In the genomic region with DNA sequence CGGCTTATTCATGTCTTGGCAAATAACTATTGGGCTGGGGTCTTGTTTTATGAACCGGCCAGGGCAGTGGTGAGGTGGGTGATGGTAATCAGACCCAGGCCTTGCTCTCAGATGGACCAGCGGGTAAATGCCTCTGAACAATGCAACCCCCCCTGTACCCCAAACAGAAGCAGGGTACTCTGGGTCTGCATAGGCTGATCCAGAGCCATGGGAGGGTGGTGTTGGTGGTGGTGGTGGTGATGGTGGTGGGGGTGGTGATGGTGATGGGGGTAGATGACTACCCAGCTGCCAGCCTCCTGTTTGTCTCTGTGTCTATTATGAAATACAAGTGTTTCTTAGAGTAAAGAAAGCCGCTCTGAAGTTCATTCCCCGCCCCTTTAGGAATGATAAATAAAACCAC, we compare ENCODE assay signal across 11 mouse cellular contexts.
DNase-seq lines count a peak whose midpoint lies in the region; ATAC-seq and TF ChIP-seq lines count a peak whose summit lies in the region.
"Had no signal": no experiment of that assay in that cellular context is flagged by ENCODE, and none has a peak within 500 bp of the region (broad histone marks: within the 10 kb centered on the region; RNA-seq: fewer than 3 reads in every experiment).

No protein-coding gene starts in this region.

- H3K4me1 ChIP-seq in lung, embryonic 14.5 days (ENCODE audit: insufficient read depth) = no peaks in the 10 kb centered on the region
- peaks cover 3% of the 10 kb centered on the region; the same call in 1 of the 2 replicates for H3K4me1 ChIP-seq in embryonic facial prominence, embryonic 11.5 days (ENCODE audit: control insufficient read depth, insufficient read depth, low read length)
- peaks cover 12% of the 10 kb centered on the region for H3K4me1 ChIP-seq in embryonic facial prominence, embryonic 14.5 days (ENCODE audit: control insufficient read depth, insufficient read depth, low read length)
- peaks cover 32% of the 10 kb centered on the region for H3K4me1 ChIP-seq in limb, embryonic 13.5 days

- no peaks in the 10 kb centered on the region for H3K9me3 ChIP-seq in lung, embryonic 14.5 days (ENCODE audit: low read depth, low read length)
- no peaks in the 10 kb centered on the region for H3K9me3 ChIP-seq in embryonic facial prominence, embryonic 11.5 days (replicated peaks; ENCODE audit: control insufficient read depth, low read length)
- H3K9me3 ChIP-seq in embryonic facial prominence, embryonic 14.5 days (ENCODE audit: control insufficient read depth, low read length) = no peaks in the 10 kb centered on the region
- H3K9me3 ChIP-seq in limb, embryonic 13.5 days = no peaks in the 10 kb centered on the region
- H3K9me3 ChIP-seq: embryonic facial prominence, embryonic 13.5 days had no signal

- no peaks in the 10 kb centered on the region for H3K27me3 ChIP-seq in lung, embryonic 14.5 days (ENCODE audit: insufficient read depth, low read length)
- no peaks in the 10 kb centered on the region for H3K27me3 ChIP-seq in embryonic facial prominence, embryonic 11.5 days (ENCODE audit: control insufficient read depth, insufficient read depth, low read length)
- no peaks in the 10 kb centered on the region for H3K27me3 ChIP-seq in embryonic facial prominence, embryonic 14.5 days (replicated peaks; ENCODE audit: control insufficient read depth, insufficient read depth, low read length)
- H3K27me3 ChIP-seq in limb, embryonic 13.5 days = no peaks in the 10 kb centered on the region

- H3K36me3 ChIP-seq in lung, embryonic 14.5 days (ENCODE audit: insufficient read depth) = no peaks in the 10 kb centered on the region
- H3K36me3 ChIP-seq in embryonic facial prominence, embryonic 11.5 days (replicated peaks; ENCODE audit: control insufficient read depth, insufficient read depth, low read depth, low read length) = no peaks in the 10 kb centered on the region; the same call in 1 of the 2 replicates
- peaks cover 6% of the 10 kb centered on the region; the same call in 1 of the 2 replicates for H3K36me3 ChIP-seq in embryonic facial prominence, embryonic 14.5 days (ENCODE audit: control insufficient read depth, insufficient read depth, low read length)
- peaks cover 7% of the 10 kb centered on the region; the same call in 1 of the 2 replicates for H3K36me3 ChIP-seq in limb, embryonic 13.5 days

- intact Hi-C loops in heart, postnatal 36 days (cut with DNase I) = loop anchor here (5.0 kb wide), 2 partner anchors 214 to 274 kb away; no protein-coding TSS in a partner anchor

- no peak for TF ChIP-seq CTCF in lung, embryonic 14.5 days (IDR thresholded peaks at IDR 0.05; ENCODE audit: low read depth)

- ATAC-seq in lung, embryonic 14.5 days (ENCODE audit: insufficient read depth) = peak; percentile 52; the same call in 1 of the 2 replicates
- ATAC-seq in embryonic facial prominence, embryonic 11.5 days (replicated peaks; ENCODE audit: insufficient number of reproducible peaks, low FRiP score, low TSS enrichment, low read depth) = peak; percentile 19; the same call in 1 of the 2 replicates
- ATAC-seq in embryonic facial prominence, embryonic 14.5 days (ENCODE audit: low read depth) = no peak
- no peak; the same call in 1 of the 2 replicates for ATAC-seq in limb, embryonic 13.5 days (ENCODE audit: low FRiP score, low read depth)
- ATAC-seq: CD4-positive, CD25-positive, alpha-beta regulatory T cell, adult 4 months had no signal

- H3K9ac ChIP-seq in lung, embryonic 14.5 days = no peak overlapping the region
- H3K9ac ChIP-seq in embryonic facial prominence, embryonic 11.5 days (replicated peaks; ENCODE audit: low read length) = no peak overlapping the region
- no peak overlapping the region for H3K9ac ChIP-seq in embryonic facial prominence, embryonic 14.5 days (ENCODE audit: low read depth, low read length)
- H3K9ac ChIP-seq in limb, embryonic 13.5 days = no peak overlapping the region
- H3K9ac ChIP-seq: embryonic facial prominence, embryonic 13.5 days had no signal

- no peak overlapping the region for H3K4me2 ChIP-seq in lung, embryonic 14.5 days
- H3K4me2 ChIP-seq in embryonic facial prominence, embryonic 11.5 days (ENCODE audit: low read depth, low read length) = no peak overlapping the region
- no peak overlapping the region for H3K4me2 ChIP-seq in embryonic facial prominence, embryonic 14.5 days (ENCODE audit: low read depth, low read length)
- H3K4me2 ChIP-seq in limb, embryonic 13.5 days (replicated peaks) = no peak overlapping the region
- H3K4me2 ChIP-seq: embryonic facial prominence, embryonic 13.5 days; heart, embryonic 11.5 days had no signal

- H3K4me3 ChIP-seq in lung, embryonic 14.5 days (ENCODE audit: low read depth, low read length) = no peak overlapping the region
- no peak overlapping the region for H3K4me3 ChIP-seq in embryonic facial prominence, embryonic 11.5 days (ENCODE audit: low read depth, low read length)
- H3K4me3 ChIP-seq in embryonic facial prominence, embryonic 14.5 days (ENCODE audit: low read depth, low read length) = no peak overlapping the region
- H3K4me3 ChIP-seq in limb, embryonic 13.5 days = no peak overlapping the region
- H3K4me3 ChIP-seq: embryonic facial prominence, embryonic 13.5 days had no signal

- no peak overlapping the region for H3K27ac ChIP-seq in lung, embryonic 14.5 days (ENCODE audit: low read depth)
- no peak overlapping the region for H3K27ac ChIP-seq in embryonic facial prominence, embryonic 11.5 days (replicated peaks; ENCODE audit: low read depth, low read length)
- no peak overlapping the region for H3K27ac ChIP-seq in embryonic facial prominence, embryonic 14.5 days (replicated peaks; ENCODE audit: low read depth, low read length)
- H3K27ac ChIP-seq in limb, embryonic 13.5 days = peak overlapping the region; percentile 33

- peak; percentile 12 for DNase-seq in lung, embryonic 14.5 days
- no peak for DNase-seq in lung, postnatal 14 days
- DNase-seq in embryonic facial prominence, embryonic 11.5 days (ENCODE audit: low spot score) = no peak
- DNase-seq in embryonic facial prominence, embryonic 14.5 days (ENCODE audit: low spot score) = peak; percentile 53
- DNase-seq in thymus, postnatal 25 days = no peak
- no peak for DNase-seq in heart, postnatal 36 days
- DNase-seq: thymus, adult 18-20 months had no signal

- 72% methylated on average over 5 of the region's 5 CpGs for WGBS in lung, embryonic 14.5 days
- 54% methylated on average over 5 of the region's 5 CpGs for WGBS in embryonic facial prominence, embryonic 11.5 days
- 42% methylated on average over 5 of the region's 5 CpGs for WGBS in embryonic facial prominence, embryonic 14.5 days
- WGBS in limb, embryonic 13.5 days = 45% methylated on average over 5 of the region's 5 CpGs

Comparison
In these comparisons a context has a peak if more than half of its experiments do, and no peak if none do; other contexts are left out.
1. ATAC-seq: peak in lung, embryonic 14.5 days (single experiment) and embryonic facial prominence, embryonic 11.5 days (single experiment); none in embryonic facial prominence, embryonic 14.5 days (single experiment) and limb, embryonic 13.5 days (single experiment).
2. DNase-seq: peak in lung, embryonic 14.5 days (single experiment) and embryonic facial prominence, embryonic 14.5 days (single experiment); none in lung, postnatal 14 days (single experiment), embryonic facial prominence, embryonic 11.5 days (single experiment), thymus, postnatal 25 days (single experiment) and heart, postnatal 36 days (0 of 2).